Mouse (Mus musculus) ES-E14 (cell line): ENCODE measurements around the gene Syngap1.

Source experiments
- CHD2 ChIP-seq: IDR thresholded peaks from 2 replicates; pipeline ENCODE4 v1.6.1; 2014; ENCODE audit warnings: mild to moderate bottlenecking, low read depth, low read length, inconsistent platforms
- MAFK ChIP-seq: IDR thresholded peaks from 2 replicates; pipeline ENCODE4 v1.6.1; 2014; ENCODE audit warnings: mild to moderate bottlenecking, low read depth, low read length, inconsistent platforms; ENCODE audit not compliant: insufficient read depth
- ZC3H11A ChIP-seq: IDR thresholded peaks from 2 replicates; pipeline ENCODE4 v1.6.1; 2012; ENCODE audit warnings: low read depth, mild to moderate bottlenecking, inconsistent platforms, low read length, borderline replicate concordance
- ZNF384 ChIP-seq: IDR thresholded peaks from 2 replicates; pipeline ENCODE4 v1.6.1; 2012; ENCODE audit warnings: low read depth, low read length, inconsistent platforms

DNA sequence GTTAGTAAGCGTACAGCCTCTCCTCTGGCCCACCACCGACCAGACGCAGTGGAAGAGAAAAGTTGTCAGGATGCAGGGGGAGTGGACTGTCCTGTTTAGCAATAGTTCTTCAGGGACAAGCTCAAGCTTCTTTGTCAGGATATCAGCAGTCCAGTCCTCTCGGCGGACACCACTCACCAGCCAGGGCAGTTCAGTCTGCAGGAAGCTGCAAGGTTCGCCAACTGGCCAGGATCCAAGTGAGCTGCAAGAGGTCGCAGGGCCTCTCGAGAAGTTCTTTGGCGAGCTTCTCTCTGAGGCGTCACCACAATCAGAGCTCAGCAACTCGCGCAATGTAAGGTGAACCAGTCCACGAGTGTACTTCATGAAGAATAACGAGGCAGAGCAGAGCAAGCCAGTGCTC is 53.4 kb downstream of the Syngap1 start:
- no peak for TF ChIP-seq CHD2
- TF ChIP-seq MAFK, result no peak
- TF ChIP-seq ZC3H11A, result no peak
- no peak for TF ChIP-seq ZNF384
